Mouse (Mus musculus): Measurements from ENCODE around the gene Spic.
"Not testable (repeated sequence)": the region's sequence is repeated elsewhere in the genome, so short reads cannot be mapped to it uniquely, and the experiment has no call there.

The Spic gene

DNA sequence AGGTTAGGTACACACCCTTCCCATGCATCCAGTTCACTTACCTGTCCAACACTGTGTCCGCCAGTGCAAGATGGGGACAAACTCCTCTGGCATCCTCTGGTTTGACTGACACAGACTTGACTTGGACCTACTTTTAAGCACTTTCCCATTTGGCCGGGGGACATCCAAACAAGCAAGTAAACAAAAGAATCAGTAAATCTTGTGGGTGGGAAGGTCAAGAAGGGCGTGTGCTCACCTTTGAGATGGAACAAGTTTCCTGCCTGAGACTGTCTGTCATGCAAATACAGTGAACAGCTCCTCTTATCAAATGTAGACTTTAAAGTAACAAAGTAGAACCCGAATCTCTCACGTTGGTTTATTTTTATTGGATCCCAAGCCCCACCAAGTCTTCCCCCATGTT lies at the start of gene Spic:
Gene Spic (minus strand): TSS at position 91 of the 400 bp plus-strand sequence.
- no peak for DNase-seq (ENCODE audit: low spot score)

DNA sequence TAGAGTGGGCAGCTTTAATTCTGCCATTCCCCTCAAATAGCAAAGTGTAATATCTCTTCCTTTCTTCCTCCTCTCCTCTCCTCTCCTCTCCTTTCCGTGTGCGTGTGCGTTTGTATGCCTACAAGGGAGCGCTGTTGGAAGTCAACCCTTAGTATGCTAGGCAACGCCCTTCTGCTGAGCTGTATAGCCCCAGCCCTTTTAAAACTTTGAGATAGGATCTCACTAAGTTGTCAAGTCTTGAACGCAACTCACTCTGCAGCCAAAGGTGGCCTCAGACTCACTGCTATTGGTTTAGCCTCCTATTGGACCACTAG lies 47.5 kb upstream of the Spic start:
- no peak for DNase-seq (ENCODE audit: low spot score)

DNA sequence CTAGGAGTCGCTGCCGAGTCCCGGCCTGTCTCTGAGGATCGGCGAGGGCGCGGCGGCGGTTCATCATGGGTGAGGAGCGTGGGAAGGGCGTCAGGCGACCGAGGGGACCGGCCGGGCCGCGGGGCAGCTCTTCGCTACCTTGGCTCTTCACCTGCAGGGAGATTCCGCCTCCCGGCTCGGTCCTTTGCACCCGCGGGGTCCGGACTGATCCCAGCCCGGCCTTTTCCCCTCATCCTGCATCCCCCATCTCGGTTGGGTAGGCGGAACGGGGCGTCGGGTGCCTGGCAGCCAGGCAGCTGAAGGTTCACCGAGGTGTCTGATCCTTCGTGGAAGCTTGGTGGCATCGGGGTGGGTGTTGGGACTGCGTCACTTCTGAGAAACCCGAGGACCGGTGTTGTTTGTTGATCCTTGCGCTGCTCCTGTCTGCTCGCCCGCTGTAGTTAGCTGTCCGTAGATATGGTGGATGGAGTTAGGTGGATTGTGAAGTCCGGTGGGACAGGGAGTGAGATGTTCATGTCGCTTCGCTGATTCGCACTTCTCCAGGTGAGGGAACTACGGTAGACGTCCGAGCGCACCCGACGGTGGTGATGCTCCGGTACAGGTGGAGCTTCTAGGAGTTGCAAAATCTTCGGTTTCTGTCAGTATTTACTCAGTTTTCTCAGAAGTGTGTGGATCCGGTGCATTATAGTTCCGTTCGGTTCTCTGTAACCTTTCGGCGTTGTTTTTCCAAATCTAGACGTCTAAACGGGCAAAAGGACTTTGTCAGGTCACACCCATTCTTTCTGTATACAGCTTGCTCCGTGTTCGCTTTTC lies 46.9 kb upstream of the Spic start:
- DNase-seq (ENCODE audit: low spot score) = peak; percentile 40

DNA sequence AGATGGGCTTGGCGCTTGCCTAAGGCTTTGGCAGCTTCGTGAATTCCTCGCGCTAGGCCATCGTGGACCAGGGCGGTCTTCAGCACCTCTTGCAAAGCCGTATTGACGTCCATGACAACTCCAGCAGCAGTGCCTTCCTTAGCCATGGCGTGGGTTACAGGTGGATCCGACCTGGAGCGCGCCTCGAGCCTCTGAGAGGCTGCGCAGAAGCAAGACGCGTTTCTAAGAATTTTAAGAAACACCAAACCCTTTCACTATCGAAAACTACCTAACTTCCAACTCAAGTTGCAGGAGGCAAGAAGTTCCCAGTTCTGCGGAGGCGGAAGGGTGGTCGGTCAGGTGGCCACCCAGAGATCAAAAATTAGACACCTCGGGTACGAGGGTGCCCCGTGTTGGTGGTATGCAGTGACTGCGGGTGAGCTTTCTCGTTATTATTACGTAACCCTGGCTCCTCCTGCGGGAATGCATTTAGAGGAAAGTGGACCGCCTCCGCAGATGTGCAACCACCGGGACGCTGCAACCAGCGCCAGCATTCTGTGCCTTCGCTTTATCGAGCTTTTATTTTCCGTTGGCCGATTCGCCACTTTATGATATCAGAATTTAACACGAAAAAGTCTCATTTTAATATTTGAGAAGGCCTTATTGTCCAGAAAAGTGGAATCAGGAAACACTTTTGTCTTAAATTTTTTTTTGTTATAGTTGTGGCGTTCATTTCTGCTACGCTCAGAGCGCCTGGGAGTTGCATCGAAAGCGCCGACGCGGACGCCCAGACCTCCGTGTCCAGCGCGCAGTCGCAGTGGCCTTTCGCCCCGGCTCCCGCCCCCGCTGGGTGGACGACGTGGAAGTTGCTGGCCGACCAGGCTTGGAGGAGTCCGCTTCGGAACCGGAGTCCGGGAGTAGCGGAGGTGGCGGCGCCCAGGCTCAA lies 46.0 kb upstream of the Spic start, which contains the start of gene Arl1:
Gene Arl1 (plus strand): TSS at position 288 of the 925 bp plus-strand sequence.
- DNase-seq (ENCODE audit: low spot score) = peak; percentile 94

DNA sequence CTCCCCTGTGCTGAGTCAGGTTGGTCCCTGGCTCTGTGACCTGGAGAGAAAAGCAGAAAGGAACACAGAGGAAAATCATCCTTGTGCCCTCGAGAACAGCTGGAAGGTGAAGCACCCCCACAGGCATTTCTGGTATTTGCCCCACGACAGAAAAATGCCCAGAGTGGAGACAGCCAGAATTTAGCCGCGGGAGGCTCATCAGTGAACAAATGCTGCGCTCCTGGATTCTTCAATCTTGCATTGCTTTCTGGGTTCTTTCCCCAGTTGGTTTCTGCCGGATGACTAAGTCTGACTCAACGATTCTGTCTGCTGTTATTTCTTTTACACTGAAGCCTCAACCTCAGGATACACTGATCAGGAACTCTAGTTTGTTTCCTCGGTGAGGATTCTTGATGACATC lies 43.4 kb upstream of the Spic start:
- DNase-seq (ENCODE audit: low spot score) = no peak

DNA sequence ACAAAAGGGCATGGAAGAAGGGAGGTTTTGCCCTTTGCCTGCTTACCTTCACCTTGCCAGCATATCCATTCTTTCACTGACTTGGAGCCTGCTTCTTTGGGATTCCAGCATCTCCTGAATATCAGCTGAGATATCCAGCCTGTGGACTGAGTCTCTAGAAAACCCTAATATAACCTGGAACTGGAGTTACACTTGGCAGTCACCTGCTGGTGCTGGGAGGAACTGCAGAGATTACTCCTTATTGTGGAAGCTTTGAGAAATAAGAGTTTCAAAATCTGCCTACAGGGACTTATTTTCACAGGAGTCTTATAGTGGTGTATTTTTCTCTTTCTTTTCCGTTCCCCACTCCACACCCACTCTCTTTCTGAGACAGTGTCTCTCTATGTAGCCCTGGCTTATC lies 42.3 kb upstream of the Spic start:
- peak; percentile 65 for DNase-seq (ENCODE audit: low spot score)

DNA sequence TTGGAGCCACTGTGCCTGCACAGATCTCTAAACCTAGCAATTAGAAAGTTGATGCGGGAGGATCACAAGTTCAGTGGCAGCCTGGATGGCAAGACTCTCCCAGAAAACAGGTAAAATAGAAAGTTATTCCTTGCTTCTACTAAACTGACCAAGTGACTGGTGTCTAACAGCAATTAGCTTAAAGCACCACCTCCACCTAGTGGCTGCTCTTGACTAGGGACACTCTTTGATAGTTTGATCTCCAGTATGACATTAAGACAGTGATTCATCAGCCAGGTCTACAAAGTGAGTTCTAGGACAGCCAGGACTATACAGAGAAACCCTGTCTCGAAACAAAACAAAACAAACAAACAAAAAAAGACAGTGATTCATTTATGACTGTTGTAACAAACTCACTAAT lies 40.5 kb upstream of the Spic start:
- DNase-seq (ENCODE audit: low spot score) = peak; percentile 64

DNA sequence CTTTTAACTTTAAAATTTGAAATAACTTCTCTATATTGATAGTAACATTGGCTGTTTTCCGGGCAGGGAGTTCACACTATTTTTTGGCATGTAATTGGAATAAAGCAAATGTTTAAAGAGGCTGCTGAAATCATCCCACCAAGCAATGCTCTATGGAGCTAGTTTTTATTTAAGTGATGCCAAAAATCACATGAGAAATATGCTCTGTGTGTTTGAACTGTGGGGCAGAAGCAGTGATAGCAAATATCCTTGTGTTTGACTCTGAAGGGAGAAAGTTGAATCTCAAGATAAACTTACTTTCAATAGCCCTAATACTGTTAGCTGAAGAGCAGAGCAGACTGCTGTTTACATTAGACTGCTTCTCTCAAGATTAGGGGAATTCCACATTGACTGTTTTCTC lies 34.8 kb upstream of the Spic start:
- DNase-seq (ENCODE audit: low spot score) = no peak

DNA sequence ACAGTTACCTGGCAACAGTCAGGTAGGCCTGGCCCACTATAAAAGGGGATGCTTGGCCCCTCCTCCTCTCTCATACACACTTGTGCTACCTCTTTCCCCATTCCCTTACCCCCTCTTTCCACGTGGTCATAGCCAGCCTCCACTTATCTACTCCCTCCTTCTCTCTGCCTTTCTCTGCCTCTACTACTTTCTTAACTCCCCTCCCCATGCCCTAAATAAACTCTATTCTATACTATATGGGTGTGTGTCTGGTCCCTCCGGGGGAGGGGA lies 32.9 kb upstream of the Spic start:
- no peak for DNase-seq (ENCODE audit: low spot score)

DNA sequence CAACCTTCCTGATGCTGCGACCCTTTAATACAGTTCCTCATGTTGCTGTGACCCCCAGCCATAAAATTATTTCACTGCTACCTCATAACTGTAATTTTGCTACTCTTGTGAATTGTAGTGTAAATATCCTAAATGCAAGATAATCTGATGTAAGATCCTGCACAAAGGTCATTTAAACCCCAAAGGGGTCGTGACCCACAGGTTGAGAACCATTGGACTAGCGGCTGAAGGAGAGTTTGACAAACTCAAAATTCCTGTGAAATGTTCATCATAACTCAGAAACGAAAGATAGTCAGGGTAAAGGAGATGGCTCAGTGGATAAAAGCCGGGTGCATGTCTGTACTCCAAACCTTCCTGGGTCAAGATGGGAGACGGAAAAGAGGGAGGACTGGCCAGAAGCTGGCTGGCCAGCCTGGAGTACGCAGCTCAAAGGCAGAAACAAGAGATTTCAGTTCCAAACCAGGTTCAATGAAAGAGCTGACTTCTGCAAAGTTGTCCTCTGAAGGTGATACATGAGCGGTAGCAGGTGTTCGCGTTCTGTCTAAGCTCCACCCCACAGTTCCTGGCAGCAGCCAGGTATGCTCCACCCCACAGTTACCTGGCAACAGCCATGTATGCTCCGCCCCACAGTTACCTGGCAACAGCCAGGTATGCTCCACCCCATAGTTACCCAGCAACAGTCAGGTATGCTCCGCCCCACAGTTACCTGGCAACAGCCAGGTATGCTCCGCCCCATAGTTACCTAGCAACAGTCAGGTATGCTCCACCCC lies 32.4 kb upstream of the Spic start:
- no peak for DNase-seq (ENCODE audit: low spot score)

DNA sequence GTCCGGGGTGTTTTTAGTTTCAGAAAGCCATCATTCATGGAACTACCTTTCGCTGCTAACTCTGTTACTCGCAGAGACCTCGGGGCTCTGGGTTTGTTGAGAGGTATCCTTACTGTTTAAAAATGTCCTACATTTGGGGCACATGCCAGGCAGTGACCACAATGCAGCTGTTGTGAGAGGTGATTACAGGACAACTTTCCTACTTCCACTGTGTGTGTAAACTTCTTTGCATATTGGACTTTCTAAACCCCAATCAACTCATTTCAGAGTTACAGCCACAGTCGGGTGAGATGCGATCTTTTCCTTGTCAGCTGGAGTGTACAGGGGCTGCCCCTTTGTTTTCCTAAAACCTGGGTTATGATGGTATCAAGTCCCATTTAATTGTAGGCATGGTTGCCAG lies 30.8 kb upstream of the Spic start:
- DNase-seq (ENCODE audit: low spot score) = no peak

DNA sequence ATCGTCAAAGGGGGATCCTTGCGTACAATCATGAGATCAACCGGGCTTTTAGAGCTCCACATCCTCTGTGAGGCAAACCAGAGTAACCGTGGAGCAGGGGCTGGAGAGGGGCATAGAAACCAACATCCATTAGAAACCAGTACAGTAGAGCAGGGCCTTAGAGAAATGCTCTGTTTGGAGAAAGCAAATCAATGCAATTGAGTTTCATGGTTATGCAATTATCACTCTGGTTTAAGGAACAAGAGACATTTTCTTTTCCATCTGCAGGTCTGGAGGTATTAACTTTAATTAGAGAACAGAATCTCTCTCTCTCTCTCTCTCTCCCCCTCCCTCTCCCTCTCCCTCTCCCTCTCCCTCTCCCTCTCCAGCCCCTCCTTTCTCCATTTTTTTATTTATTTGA lies 29.9 kb upstream of the Spic start:
- DNase-seq (ENCODE audit: low spot score) = no peak

DNA sequence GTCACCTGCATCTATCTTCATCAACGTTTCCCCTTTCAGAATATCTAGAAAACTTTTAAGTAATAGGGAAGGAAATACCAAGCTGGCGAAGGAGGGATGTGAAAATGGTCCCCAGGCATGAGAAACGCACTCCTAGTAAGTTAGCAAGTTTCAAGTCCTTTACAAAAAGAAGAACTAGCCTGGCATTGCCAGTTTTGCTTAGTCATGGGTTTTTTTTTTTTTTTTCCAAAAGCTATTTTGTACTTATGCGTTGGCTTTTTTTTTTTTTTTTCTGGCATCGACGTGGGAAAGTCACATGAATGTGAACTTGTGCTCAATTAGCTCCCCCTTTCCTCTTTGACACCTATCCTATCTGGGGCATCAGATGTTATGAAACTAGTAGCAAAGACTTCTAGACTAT lies 27.5 kb upstream of the Spic start:
- no peak for DNase-seq (ENCODE audit: low spot score)

DNA sequence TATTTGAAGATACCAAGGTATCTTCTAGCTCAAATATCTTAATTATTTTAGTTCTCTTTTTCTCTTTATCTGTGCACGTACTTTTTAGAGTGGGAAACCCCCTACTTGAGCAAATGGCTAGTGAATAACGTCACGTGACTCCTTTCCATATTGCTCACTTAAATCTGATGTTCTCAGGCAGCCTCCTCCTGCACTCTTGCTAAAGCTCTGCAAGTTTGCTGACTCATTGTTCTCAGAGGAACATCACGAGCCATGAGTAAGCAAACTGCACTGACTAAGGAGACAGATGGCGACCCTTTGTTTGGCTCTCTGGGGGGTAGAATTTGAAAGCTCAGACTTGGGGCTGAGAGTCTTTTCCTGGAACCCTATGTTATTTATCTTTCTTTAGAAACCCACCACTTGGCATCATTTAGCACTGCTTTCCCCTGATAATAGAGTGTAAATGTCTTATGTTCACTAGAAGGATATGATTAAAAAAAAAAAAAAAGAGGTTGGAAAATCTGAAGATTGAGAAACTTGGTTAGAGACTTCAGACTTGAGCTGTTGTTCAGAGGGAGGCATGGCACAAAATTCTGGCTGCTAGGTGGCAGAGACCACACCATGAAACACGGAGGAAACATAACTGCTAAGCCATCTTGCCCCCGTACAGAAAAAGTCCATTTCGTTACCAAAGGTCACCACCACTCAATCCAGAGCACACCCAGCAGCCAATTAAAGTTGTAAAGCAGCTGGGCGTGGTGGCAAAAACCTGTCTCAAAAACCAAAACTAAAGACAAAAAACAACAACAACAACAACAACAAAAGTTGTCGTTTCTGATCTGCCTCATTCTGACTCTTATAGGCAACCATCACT lies 24.1 kb upstream of the Spic start:
- DNase-seq (ENCODE audit: low spot score) = peak; percentile 22

DNA sequence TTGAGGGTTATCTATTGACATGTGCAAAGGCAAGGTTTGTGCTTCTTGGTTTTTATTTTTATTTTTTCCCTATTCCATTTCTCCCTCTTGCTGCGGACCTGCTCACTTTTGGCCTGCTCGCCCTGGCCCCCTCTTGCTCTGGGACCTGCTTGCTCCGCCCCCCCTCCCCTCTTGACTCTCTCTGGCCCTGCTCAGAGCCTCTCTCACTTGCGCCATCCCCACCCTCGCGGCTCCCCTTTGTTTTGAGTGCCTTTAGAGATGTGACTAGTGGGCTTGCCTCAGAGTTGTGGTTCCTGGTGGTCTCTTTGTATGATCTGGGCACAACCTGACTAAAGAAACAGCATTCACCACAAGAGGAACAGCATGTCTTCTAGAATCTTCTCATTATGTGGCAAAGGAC lies 16.1 kb upstream of the Spic start:
- DNase-seq (ENCODE audit: low spot score) = no peak

DNA sequence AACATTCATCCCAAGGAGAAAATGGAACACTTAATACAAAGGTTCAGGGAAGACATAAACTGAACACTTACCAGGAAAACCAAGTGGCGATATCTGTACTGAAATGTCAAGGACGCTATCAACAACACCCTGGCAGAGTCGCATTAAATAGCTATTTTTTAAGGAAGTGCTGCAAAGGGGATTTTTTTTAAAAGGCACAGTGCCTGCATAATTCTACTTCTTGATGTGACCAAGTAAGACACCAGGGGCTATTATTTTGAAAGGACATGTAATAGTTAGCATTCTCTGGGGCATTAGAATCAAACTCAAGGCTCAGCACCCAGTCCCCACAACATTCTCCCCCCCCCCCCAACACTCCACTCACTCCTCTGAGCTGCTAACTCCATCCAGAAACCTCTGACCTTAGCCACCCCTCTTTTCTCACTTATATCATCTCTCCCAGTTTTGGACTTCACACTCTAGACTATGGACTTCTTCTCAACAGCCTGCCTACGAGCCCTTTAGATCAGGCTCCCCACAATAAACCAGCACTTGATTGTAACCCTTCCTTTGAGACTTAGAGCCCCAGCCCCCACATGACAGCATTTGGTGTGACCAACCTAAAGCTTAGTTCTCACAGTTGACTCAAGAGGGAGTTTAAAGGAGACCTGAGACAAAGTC lies 1.8 kb downstream of the Spic start:
- DNase-seq (ENCODE audit: low spot score) = no peak

DNA sequence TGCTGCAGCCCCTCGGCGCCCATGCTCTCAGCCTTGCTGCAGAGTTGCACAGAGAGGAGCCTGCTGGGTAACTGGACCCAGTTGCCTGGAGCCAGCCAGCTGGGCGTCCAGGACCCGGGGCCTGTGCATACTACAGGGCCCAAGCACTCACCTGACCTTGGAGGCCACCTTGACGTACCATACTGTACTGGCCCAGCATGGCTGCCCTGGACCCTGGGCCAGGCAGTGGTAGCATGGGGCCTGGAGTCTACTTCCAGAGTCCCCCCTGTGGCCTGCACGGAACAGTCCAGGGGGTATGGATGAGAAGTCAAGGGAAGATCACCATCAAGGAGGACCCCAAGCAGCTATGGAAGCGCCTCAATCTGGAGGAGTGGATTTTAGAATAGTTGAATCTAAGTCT lies 12.0 kb downstream of the Spic start:
- DNase-seq (ENCODE audit: low spot score) = no peak

DNA sequence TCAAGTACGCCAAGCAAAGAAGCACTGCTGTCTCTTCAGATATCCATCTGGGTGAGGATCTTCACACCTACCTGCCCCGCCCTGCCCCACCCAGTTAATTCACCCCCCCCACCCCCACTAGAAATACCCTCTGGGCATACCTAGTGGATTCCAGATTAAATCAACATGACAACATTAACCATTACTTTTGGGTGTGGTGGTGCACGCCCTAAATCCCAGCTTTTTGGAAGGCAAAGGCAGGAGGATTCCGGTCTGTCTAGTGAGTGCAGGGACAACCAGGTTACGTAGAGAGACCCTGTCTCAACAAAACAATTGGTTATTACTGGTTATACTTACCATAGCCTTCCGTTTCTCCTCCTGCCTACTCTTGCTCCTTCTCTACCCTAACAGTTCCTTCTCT lies 12.7 kb downstream of the Spic start:
- no peak for DNase-seq (ENCODE audit: low spot score)

DNA sequence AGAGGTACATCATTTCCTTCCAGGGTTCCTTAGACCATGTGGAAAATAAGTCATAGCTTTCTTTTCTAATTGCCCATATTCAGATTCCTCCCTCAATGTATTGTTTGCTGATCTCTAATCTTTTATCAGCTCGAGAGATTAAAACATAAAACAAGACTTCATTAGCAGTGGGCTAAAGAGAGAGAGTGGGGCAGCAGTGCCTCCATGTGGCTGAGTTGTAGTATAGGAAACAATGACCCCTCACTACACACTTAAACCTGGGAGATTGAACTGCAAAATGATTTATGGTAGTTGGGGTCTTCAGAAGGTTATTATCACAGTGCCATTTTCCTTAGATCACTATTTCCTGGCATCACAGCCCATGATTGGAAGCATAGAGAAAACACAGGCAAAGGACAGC lies 15.1 kb downstream of the Spic start:
- DNase-seq (ENCODE audit: low spot score) = no peak

DNA sequence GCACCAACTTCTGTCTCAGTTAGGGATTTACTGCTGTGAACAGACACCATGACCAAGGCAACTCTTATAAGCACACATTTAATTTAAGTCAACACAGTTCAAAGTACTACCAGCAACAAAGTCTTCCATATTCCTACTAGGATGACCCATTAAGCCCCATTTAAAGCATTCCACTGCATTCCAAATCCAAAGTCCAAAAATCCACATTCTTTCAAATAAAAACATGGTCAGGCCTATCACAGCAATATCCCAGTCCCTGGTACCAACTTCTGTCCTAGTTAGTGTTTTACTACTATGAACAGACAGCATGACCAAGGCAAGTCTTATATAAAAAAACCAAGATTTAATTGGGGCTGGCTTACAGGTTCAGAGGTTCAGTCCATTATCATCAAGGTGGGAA lies 21.0 kb downstream of the Spic start:
- DNase-seq (ENCODE audit: low spot score) = not testable (repeated sequence)

DNA sequence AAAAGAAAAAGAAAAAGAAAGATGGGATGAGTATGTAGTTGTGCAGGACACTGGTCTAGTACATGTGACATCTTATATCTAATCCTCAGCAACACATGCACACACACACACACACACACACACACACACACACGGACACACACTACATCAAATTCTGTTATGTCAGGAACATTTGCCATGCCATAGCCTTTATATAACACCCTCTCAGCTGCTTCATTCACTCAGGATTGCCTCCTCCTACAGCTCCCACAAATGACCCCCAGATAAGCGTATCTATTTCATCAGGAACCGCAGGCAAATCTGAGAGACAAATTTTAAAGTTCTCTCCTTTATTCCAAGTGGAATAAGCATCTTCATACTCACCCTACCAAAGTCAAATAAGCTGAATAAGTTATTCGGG lies 25.9 kb downstream of the Spic start:
- DNase-seq (ENCODE audit: low spot score) = no peak

Measured in embryo, embryonic 10 days (tissue).